Mouse (Mus musculus) right cerebral cortex, postnatal 14 days (tissue): Measurements from ENCODE around the gene Il24.

Experiments
- DNase-seq: peaks from one replicate; pipeline ENCODE4 v3.0.0; 2022

The Il24 gene

DNA sequence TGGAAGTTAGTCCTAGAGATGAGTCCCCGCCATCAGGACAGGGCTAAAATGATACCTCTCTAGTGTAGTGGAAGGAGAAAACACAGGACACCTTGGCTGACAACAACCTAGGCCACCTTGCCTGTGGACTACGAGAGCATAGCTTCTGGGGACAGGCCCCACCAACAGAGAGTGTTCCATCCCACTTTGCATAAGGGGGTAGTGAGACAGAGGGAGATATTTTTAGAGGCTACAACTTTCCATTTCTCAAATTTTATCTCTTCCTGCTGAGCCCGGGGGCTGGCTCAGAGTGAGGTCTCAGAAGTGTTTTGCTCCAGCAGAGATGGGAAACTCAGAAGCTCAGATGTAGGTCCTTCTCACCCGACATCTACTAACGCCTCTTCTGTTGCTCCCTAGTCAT lies 36.8 kb downstream of the Il24 start:
- DNase-seq, result no peak

DNA sequence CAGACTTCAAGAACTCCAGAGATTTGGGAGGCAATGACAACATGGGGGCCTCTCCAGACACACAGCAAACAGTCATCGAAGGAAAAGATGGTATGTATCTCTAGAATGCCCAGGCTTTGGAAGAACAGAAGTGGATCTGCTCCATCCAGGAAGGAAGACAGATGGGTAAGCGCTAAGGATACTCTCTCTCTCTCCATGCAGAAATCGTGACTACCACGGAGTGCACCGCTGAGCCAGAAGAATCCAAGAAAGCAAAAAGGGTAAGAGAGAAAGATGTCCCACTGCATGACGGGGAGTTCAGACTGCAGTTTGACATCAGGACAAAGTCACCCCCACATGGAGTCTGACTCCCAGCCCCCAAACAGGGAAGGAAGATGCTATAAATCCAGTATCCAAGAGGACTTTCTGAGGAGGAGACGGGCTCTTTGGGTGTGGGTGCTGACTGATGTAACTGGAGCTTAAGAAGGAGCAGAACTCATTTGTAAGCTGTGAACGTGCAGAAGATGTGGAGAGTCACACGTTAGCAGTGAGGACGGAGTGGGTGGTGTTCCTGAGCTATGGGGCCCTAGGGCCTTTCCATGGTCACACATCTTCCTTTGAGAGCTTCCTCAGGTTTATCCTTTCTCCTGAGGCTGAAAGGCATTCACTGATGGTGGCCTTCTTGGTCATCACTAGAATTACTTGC lies 37.6 kb downstream of the Il24 start:
- no peak for DNase-seq

DNA sequence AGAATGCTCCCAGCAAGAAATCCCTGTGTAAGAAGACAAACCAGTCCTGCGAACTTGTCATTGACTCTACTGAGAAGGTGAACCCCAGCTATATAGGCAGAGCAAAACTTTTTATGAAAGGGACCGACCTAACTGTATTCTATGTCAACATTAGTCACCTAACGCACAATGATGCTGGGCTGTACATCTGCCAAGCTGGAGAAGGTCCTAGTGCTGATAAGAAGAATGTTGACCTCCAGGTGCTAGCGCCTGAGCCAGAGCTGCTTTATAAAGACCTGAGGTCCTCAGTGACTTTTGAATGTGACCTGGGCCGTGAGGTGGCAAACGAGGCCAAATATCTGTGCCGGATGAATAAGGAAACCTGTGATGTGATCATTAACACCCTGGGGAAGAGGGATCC lies 42.7 kb downstream of the Il24 start:
- DNase-seq, result no peak

DNA sequence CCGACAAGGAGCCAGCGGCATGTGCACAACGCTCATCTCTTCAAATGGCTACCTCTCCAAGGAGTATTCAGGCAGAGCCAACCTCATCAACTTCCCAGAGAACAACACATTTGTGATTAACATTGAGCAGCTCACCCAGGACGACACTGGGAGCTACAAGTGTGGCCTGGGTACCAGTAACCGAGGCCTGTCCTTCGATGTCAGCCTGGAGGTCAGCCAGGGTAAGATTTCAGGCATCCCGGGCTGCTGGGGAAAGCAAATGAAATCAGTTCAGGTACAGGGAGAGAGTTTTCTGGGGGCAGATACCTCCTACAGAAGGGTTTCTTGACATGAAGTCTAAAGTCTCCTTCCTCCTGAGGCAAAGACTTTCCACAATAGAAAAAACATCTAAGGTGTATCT lies 45.6 kb downstream of the Il24 start:
- no peak for DNase-seq

DNA sequence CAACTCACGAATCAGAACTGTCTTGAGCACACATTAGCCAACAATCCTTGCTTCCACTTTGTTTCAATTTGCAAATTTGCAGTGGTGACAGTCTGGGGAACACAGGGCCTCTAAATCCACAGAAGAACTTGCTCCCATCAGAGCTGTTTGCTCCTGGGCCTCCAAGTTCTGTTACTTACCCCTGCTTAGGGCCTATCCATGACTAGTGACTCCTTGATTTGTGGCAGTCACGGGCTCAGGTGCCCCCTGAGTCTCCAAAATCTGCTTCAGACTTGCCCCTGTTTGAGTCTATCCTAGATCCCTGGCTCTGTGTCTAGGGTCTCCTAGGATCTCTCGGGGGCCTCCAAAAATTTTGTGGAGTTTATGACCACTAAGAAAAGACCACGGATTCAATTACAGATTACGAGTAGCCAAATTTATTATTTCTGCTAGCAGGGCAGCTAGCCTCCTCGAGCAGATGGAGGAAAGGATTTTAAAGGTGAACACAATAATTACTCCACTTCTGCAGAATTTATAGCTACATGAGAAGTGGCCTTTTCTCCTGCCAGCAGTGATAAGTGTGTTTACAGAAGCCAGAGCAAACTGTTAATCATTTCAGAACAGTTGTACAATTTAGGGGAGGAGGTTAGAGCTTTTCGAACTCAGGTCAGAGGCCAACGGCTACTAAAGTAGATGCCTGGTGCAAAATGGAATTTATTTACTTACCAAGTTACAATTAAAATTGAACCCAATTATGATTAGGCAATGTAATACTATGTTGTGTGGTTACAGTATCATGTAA lies 46.5 kb downstream of the Il24 start:
- no peak for DNase-seq

DNA sequence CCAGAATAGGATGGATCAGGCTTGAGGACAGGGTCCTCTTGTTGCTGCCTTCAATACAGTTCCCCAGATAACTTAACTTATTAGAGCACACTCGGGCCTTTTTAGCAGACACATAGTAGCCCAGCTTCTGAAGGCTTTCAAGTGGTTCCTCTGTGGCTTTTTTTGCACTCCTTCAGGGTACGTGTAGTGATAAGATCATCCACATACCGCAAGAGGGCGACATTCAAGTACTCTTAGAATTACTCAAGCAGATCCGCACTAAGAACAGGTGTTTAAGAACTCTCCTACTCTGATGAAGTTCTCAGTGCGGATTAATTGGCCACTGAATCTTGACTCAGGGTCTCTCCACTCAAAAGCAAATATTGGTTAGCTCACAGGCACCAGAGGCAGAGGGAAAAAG lies 49.0 kb downstream of the Il24 start:
- no peak for DNase-seq

DNA sequence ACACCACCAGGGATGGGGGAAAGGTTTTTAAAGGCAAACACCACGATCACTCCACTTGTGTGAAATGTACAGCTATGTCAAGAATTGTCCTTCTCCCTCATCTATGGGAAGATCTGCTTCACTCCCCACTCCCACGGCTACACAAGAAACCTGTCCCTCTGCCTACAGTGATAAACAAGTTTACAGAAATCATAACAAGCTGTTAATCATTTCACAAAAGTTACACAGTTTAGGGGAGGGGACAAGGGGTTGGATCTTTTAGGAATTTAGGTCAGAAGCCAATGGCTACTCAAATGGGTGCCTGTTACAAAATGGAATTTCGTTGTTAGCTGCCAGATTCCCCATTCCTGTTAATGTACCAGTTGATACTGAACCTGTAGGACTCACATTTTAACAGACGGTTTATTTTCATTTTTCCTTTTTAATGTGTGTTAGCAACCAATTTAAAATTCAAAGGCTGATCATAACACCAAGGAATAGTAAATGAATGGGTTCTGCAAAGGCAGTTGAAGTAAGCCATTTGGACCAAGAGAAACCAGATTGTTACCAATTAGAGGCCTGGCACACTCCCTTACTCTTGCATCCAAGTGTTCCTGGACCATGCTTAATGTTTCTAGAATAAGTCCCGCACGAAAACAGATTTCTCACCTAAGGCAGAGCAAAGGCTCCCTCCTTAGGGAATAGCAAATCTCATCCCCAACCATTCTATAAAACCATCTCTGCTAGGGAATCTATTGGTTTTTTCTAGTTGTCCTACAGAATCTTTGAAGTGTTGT lies 51.9 kb downstream of the Il24 start:
- DNase-seq, result no peak

DNA sequence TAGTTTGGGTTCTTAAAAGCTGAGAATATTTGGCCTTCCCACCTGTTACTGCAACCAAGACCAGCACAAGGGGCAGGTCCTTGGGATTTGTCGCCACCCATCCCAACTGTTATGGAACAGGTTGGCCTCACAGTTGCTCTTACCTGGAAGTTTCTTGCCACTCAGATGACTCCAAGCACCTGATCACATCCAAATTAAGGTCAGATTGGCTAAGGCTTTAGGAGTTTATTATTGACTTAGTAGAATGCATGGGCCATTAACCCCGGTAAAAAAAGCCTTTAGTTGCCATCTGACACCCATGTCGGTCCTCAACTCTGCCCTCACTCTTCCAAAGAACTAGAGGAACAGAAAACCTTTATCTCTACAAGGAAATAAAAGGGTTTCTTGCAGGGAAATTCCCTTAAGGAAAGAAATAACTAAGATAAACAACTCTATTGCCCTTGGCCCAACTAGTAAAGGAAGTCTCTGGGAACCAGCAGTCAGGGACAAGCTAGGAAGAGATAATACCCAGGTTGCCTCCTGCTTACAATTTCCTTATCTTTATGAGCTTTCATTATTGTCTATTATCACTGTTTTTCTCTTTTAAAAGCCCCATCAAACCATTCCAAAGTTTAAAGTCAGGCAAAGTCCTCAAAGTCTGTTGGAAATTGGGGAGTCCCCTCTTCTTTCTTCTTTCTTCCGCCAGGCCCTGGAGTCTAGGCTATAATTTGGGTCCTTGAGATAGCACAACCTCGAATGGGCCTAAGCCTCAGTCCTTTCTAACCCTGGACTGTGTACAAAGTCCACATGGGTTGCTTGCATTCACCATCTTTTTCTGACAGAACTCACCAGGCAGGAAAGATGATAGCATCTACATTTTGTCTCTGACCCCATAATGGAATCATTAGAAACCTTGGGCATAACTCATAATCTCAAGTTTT lies 54.8 kb downstream of the Il24 start:
- DNase-seq, result no peak
